Mouse (Mus musculus): ENCODE measurements around the gene Kxd1.

Kxd1 gene

DNA sequence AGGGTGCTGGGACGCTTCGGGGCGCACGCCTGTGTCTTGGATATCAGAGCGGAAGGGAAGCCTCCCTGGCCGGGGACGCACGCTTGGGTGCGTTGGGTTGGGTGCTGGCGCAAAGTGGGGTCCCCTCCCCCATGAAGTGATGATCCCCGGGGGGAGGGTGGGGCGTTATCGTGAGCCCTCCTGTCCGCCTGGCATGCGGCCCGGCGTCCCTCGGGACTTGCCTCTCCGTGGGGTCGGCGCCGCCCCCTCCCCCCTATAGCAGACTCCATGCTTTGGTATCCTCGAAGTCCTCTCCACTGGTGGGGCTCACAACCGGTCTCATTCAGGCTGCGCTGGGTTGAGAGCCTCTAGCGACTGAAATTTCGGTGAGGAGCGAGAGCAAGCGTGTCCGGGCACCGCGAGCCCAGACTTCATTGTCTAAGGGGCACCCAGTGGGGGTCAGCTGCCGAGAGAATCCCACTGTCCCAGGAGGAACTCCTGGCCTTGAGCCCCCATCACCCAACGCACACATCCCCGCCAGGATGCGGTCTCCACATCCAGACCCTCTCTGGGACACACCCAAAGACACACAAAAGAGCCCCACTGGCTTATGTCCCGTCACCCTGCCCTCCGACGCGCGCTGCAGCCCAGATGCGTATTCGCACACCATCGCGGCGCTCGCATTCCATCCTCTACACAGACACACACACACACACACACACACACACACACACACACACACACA lies 33.9 kb downstream of the Kxd1 start:
- in situ Hi-C loops (cut with MboI, MseI) = no loop called here

DNA sequence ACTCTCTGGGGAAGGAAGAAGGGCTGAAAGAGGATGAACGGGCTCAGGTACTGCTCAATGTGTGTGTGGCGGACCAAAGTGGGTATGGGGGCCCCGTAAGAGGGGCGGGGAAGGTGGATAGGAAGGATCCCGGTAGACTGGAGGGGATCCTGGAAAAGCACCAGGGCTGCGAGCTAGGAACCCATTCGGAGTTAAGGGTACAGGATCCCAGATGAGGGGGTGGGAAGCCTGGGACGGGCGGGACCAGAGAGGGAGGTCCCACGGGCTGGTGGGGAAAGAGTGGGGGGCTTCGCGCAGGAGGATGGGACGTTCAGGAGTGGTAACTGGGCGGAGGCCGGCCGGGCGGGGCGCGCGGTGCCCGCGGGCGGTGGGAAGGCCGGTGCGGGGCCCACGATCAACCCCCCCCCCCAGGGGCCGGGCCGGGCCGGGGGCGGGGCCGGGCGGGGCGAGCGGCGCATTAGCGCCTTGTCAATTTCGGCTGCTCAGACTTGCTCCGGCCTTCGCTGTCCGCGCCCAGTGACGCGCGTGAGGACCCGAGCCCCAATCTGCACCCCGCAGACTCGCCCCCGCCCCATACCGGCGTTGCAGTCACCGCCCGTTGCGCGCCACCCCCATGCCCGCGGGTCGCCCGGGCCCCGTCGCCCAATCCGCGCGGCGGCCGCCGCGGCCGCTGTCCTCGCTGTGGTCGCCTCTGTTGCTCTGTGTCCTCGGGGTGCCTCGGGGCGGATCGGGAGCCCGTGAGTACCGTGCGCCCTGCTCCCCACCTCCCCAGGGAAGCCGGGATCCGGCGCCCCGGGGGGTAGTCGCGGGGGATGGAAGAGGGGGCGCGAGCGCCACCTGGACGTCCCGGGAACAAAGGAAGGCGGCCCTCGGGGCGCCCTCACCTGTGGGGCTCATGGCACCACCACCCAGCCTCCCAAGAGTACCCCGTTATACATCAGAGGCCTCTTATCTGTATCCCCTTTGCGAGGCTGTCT lies 34.8 kb downstream of the Kxd1 start, which contains the start of gene Crlf1:
Gene Crlf1, plus strand, starts transcription at position 495 of the 977 bp plus-strand sequence.
- in situ Hi-C loops (cut with MboI, MseI) = no loop called here

DNA sequence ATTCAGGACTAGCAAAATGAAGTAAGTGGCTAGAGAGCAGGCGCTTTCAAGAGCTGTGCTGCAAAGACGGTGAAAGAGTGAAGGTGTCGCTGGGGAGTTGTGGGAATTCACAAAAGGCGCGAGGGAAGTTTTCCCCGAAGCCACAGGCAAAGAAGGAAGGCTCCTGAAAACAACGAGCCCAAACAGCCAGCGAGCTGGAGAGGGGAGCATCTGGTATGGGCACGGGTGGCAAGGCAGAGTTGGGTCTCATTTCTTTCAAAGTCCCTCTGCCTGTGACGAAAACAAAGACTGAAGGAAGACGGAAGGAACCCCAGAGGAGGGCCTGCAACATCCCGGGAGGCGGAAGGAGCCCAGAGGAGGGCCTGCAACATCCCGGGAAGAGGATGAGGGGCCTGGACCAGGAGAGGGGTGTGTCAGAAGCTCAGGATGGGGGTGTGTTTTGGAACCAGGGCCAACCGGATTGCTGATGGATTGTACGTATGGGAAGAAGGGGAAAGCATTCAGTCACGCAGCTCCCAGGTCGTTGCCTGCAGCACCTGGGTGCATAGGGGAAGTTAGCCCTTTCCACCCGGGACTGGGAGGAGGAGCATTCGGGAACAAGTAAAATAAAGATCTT lies 36.8 kb downstream of the Kxd1 start:
- in situ Hi-C loops (cut with MboI, MseI) = no loop called here

DNA sequence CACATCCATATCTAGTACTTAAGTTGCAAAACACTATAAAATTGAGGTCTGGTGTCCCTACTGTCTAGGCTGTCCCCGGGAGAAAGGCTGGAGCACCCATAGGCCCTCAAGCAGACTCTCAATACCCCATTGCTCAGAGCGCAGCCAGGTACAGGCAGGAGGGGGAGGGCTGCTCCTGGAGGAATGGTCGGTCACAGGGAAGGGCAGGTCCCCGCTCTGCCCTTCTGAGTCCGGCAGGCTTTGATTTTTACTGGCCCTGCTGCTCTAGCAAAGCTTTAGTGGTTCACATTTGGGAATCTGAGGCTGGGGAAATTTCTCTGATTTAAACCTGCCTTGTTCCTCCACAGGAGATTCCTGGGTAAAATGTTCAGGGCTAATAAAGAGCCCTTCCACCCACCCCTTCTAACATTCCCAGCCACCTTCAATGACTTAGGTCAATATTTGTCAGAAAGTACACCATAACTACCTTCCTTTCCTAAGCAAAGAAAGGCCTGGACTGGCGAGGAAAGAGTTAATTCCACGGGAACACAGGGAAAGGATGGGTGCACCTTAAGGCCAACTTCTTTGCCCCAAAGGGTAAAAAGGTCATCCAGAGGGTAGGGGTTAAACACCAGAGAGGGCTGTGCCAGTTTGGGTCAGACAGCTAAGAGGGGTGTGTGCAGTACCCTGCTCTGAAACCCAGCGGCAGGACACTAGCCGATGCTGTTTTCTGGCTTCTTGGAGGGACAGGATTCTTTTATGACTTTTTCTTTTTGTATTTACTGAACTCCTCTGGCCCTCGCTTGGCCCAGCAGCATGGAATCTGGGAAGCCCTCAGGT lies 37.5 kb downstream of the Kxd1 start:
- in situ Hi-C loops (cut with MboI, MseI) = no loop called here

DNA sequence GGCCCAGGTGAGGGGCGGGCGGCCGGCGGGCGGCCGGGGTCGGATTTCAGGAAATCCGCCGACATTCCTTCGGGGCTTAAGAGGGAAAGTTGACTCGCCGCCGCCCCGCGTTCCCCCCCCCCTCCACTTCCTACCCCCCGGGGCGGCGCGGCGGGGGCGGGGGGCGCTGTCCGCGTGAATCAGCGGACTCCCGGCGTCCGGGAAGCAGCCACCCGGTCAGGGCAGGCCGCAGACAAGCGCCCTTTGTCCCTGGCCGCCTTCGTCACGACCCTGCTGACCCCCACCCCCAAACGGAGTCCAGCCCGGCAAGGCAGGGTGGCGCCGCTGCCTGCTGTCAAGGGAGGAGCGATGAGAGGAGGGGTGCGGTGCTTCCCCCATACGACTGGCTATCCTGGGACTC lies 38.2 kb downstream of the Kxd1 start:
- in situ Hi-C loops (cut with MboI, MseI) = no loop called here

DNA sequence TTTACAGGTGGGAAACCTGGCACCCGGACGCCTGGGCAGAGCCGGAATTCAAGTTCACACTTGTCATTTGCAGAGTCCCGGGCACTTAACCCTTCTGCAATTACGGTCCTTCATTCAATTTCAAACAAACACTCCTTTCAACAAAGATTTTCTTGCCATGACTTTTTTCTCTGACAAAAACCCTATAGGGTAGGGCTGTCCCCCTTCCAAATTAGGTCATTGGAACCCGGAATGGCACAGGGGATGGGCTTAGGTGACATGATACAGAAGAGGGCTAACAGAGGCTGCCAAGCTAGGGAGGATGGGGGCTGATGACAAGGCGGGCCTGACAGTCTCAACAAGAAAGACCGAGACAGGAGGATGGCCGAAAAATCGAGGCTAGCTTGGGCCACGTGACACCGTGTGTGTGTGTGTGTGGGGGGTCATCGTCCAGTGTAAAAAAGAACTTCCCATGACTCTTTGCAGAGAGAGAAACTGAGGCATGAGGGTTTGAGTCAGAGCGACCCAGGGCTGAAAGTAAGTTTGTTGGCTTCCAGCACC lies 38.8 kb downstream of the Kxd1 start:
- in situ Hi-C loops (cut with MboI, MseI) = no loop called here

DNA sequence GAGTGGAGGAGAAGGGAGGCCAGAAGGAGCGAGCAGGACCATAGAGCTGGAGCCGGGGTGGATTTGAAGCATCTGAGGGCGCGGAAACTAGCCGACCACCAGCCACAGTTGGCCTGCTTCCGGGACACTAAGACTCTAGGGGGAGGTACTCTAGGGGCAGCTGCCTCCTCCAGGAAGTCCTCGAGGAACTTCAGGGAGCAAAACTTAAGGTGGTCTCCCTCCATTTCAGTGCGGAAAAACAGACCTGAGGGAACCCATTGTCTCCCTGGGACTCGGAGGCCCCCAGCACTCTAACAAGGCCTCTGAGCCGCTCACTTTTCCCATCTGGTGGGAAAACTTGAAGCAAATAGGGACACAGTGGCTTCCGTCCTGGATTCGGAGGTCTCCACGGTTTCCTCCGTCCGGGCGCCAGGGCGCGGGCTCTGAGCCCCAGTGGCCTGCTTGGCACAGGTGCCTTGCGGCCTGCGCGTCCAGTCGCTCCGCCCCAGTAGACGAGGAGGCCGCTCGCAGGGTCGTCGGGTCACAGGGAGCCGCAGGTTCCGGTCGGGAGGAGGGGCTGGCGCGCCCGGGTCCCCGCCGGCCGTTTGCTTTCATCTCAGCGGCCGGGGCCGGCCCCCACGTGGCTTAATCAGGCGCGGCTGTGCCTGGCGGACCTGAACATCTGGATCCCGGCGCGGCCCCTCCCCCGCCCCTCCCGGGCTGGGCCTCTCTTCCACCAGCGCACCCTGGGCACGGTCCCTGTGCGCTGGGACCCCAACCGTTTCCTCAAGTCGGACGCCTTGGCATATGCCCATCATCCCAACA lies 39.6 kb downstream of the Kxd1 start:
- in situ Hi-C loops (cut with MboI, MseI) = no loop called here

DNA sequence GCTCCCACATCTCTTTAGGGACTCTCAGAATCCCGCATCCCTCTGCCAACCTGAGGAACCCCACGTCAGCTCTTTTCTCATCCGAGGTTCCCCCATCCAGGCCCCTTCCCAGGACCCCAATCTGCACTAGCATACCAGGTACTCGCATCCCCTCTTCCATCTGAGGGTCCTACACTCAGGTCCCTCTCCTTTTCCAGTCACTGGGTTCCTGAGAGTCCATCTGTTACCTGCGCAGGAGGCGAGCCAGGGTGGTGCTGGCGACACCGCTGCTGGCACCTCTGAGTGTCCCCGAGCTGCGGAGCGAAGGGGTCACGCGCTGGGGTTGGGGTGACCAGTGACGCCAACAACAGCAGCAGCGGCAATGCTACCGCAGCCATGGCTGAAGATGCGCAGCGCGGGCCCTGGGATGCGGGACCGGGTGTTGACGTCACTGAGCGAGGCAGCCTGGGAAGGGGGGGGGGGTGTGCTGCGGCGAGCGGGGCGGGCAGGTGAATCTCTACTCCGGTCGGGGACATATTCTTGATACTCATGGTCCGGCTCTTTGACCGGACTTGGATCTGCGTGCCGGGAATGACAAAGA lies 40.7 kb downstream of the Kxd1 start, which contains the start of gene Tmem59l:
Gene Tmem59l, minus strand, starts transcription at position 418 of the 580 bp plus-strand sequence.
- in situ Hi-C loops (cut with MboI, MseI) = no loop called here

DNA sequence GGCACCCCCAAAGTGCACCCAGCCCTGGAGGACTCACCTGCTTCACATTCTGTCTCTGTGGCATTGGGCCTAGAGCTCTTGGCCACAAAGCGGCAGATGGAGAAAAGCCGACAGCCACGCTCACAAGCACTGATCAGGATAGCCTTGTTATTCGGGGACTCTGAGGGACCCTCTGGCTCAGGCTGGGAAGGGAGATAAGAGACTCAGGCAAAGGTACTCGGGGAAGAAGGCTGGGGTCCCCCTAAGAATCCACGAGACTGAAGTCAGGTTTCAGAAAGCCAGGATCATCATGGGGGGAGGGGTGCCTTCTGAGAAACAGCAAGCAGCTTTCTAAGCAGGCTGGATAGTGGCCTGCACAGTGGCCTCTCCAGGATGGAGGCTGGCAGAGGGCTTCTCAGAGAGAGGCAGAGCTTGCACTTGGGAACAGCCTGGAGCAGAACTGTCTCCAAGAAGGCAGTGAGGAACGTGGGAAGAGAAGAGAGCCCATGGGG lies 41.5 kb downstream of the Kxd1 start:
- in situ Hi-C loops (cut with MboI, MseI) = no loop called here

DNA sequence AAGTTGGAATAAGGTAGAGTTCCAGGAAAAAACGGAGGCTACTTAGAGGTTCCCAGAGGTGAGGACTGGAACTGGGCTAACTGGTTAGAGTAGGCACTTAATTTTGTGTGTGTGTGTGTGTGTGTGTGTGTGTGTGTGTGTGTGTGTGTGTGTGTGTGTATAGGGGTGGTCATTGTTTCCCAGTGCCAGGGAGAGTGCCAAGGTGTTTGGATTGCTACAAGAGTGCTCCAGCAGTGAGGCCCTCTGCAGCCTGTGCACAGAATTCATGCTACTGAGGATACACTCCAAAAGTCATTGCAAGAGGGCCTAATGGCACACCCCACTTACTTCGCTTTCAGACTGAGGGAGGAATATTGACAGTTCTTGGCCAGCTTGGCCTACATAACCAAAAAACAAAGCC lies 44.8 kb downstream of the Kxd1 start:
- in situ Hi-C loops (cut with MboI, MseI) = no loop called here

DNA sequence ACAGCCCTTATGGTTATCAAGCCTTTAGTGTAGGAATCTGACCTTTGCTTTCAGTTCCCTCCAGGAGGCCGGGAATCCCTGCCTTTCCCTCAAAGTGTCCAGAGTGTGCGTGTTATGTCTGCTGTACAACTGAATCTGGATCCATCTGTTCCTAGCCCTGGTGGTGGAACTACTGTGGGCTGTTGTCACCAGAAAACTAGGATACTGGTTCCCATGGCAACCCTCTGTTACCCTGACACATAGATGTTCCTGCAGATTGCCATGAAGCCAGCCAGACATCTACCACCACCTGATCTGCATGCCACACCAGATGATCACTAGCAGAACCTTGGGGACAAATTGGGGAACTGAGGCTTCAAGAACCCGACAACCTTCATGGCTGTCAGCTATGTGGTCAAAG lies 45.8 kb downstream of the Kxd1 start:
- in situ Hi-C loops (cut with MboI, MseI) = no loop called here

DNA sequence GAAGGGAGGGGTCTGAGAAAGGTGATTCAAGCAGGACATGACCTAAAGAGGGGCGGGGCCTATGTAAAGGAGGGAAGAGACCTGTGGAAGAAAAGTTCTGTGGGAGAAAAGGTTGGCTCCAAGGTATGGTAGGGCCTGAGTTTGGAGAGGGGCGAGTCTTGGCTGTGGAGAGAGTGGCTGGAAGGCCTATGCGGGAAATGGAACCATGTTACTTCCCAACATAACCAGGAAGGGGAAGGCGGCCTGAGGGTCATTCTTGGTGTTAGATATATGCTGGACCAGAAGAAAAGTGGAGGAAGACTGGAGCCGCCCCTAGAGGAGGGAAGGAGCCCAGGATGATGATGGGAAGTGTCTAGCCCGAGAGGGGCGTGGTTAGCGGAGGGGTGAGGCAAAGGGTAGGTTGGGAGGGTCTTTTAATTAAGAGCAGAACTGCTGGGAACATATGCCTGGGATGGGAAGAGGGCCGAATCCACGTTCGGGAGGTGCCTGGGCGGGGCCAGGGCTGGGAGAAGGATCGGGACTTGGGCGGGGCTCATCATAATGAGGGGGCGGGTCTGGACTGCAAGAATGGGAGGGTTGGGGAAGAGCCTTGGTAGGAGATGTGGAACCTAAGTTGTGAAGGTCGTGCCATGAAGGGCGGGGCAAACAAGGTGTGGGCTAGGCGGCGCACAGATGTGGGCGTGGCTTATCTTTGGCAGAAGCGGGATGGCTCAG lies 50.3 kb downstream of the Kxd1 start:
- in situ Hi-C loops (cut with MboI, MseI) = no loop called here

DNA sequence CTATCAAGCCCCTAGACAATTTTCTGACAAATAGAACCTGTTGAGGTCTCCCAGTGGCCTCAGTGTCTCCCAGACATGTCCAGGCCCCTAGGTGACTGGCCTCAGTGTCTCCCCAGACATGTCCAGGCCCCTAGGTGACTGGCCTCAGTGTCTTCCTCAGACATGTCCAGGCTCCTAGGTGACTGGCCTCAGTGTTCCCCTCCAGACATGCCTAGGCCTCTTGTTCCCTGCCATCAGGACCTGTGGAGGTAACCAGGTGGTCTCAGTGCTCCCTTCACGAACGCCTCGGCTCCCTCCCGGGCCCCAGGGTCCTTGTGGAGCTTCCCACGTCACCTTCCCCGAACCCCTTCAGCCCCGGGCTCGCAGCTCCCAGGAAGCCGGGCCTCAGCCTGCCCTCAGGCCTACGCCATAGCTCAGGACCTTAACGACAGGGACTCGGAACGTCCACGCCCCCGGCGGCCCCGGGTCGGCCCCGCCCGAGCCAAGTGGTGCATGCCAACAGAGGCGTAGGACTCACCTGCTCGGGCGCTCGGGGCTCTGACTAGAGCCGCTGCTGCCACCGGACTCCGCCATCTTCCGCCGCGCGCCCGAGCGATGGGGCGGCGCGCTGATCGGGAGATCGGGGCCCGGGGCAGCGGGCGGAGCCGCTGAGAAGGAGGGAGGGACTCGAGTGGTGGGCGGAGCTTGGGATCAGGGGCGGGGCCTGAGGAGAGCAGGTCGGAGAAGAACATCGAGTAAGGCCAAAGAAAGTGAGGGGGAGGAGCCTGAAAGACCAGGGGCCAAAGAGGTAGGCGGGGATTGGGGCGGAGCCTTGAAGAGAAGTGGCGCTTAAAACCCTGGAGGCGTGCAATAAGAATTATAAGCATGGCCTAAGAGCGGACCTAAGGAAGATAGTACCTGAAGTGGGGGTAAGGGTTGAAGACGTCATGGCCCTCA lies 51.2 kb downstream of the Kxd1 start, which contains the start of gene Klhl26:
Gene Klhl26, minus strand, starts transcription at position 636 of the 936 bp plus-strand sequence.
- in situ Hi-C loops (cut with MboI, MseI) = no loop called here

DNA sequence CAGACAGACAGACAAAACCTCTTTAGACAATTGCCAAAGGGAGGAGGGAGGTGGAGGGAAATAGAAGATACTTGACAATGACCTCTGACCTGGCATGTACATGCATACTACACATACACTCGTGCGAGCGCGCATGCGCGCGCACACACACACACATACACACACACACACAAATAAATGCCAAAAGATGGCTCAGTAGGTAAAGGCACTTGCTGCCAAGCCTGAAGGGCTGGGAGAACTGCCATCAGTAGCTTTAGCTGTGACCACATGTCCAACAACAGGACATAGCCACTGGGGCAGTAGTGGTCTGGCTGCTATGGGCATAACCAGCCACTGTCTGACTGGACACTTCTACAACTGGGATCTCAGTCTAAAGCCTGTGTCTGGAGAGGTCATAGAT lies 55.9 kb downstream of the Kxd1 start:
- in situ Hi-C loops (cut with MboI, MseI) = no loop called here

DNA sequence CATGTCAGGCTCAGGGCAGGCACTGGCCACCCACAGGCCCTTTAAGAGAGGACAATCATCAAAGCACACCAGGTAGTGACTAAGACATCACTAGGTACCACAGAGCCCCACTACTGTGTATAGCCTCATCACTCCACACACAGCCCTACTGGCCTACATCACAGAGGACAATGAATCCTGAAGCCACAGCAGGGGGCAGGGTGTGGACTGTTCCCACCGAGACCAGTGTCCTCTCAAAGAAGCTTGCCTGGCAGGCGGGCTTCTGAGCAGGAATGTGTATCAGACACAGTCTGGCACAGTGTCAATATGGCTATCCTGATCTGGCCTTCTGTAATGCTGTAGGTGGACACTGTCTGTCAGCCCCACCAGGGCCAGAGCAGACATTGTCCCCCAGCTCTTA lies 57.8 kb downstream of the Kxd1 start:
- in situ Hi-C loops (cut with MboI, MseI) = no loop called here

DNA sequence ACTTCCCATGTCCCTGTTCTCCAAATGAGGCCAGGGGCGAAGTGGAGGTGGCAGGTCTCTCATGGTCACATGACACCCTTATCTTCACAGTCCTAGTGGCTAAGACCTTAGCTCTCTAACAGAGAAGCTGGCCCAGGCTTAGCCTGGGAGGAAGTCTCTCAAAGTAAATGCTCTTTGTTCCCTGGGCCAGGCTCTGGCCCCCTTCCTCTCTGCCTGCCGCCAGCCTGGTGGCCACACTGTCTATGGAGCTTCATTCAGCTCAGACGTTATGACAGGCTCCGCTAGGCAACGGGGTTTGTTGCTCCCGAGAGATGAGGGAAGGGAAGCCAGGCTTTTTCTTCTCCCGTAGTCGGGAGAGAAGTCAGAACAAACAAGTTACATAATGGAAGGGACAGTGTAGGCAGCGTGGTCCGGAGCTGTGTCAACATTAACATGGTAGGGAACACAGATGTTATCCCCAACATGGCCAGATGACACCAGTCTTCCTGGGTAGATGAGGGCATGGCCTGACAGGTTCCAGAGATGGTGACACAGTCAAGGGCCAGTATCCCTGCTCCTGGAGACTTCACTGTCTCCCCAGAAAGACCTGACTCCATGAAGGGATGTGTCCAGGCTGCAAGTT lies 58.4 kb downstream of the Kxd1 start:
- in situ Hi-C loops (cut with MboI, MseI) = no loop called here

DNA sequence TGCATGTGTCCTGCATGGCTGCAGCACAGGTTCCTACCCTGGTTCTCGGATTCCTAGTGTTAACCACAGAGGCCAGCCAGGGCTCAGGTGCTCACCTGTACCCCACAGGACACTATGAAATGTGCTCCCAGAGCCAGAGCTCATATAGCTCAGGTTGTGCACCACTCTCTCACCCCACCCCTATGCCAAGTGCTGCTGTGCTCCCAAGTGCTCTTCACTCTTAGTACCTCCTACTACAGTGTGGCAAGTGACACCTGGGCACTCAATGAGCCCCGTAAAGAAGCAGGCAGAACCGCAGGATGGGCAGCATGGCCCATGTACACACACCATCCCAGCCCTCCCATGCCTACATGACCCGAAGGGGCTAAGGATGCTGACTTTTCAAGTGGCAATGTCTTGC lies 59.0 kb downstream of the Kxd1 start:
- in situ Hi-C loops (cut with MboI, MseI) = no loop called here

Data from regulatory T cell (primary cell).